Comparison of ENCODE assay signal across 9 mouse cellular contexts in genomic region chr7:112212921-112213721, GRCm38 (mm10). TPM values are rescaled to one million over a fixed set of nuclear protein-coding genes. Genes with fewer than 3 reads are reported as not detected.
DNase-seq lines count a peak whose midpoint lies in the region; ATAC-seq lines count a peak whose summit lies in the region.
"Had no signal": no experiment of that assay in that cellular context is flagged by ENCODE, and none has a peak within 500 bp of the region (broad histone marks: within the 10 kb centered on the region; RNA-seq: fewer than 3 reads in every experiment).

No protein-coding gene starts in this region.

- 60% methylated on average over 8 of the region's 8 CpGs for WGBS in limb, embryonic 10.5 days
- 35% methylated on average over 8 of the region's 8 CpGs for WGBS in midbrain, embryonic 16.5 days

- no peaks in the 10 kb centered on the region for H3K36me3 ChIP-seq in limb, embryonic 10.5 days
- no peaks in the 10 kb centered on the region for H3K36me3 ChIP-seq in midbrain, embryonic 16.5 days (ENCODE audit: control insufficient read depth, insufficient read depth, low read length)

- H3K27me3 ChIP-seq in limb, embryonic 10.5 days (ENCODE audit: low read depth, poor library complexity, severe bottlenecking) = no peaks in the 10 kb centered on the region
- no peaks in the 10 kb centered on the region for H3K27me3 ChIP-seq in midbrain, embryonic 16.5 days (ENCODE audit: control insufficient read depth, insufficient read depth, low read depth, low read length)

- H3K4me1 ChIP-seq in brown adipose tissue, adult 24 weeks (ENCODE audit: control insufficient read depth, insufficient read depth, insufficient read length, low read length) = peaks cover 13% of the 10 kb centered on the region
- peaks cover 25% of the 10 kb centered on the region for H3K4me1 ChIP-seq in limb, embryonic 10.5 days
- H3K4me1 ChIP-seq in midbrain, embryonic 16.5 days (ENCODE audit: control insufficient read depth, insufficient read depth, low read length) = peaks cover 10% of the 10 kb centered on the region

- H3K9me3 ChIP-seq in limb, embryonic 10.5 days (replicated peaks) = no peaks in the 10 kb centered on the region
- no peaks in the 10 kb centered on the region for H3K9me3 ChIP-seq in midbrain, embryonic 16.5 days (replicated peaks; ENCODE audit: control insufficient read depth, low read length, poor library complexity, severe bottlenecking)

- ATAC-seq in midbrain, embryonic 16.5 days = peak; percentile 89

- DNase-seq in ovary, adult 18-20 months (ENCODE audit: low spot score) = peak; percentile 77
- DNase-seq in ovary, postnatal 14 days (ENCODE audit: low spot score) = no peak
- DNase-seq in heart, postnatal 4 days = peak; percentile 41
- DNase-seq in limb, embryonic 10.5 days (ENCODE audit: low spot score) = no peak
- DNase-seq in adrenal gland, postnatal 14 days = no peak
- no peak for DNase-seq in gastrocnemius, postnatal 25 days

- no peak overlapping the region for H3K4me2 ChIP-seq in midbrain, embryonic 16.5 days (ENCODE audit: low read length)

- H3K27ac ChIP-seq in brown adipose tissue, adult 24 weeks (replicated peaks; ENCODE audit: low read depth, low read length) = peak overlapping the region; percentile 24
- peak overlapping the region; percentile 53; the same call in 1 of the 2 replicates for H3K27ac ChIP-seq in limb, embryonic 10.5 days
- H3K27ac ChIP-seq in midbrain, embryonic 16.5 days (ENCODE audit: low read length) = peak overlapping the region; percentile 39

- no peak overlapping the region; the same call in 1 of the 2 replicates for H3K9ac ChIP-seq in midbrain, embryonic 16.5 days (ENCODE audit: low read depth, low read length)

- no peak overlapping the region for H3K4me3 ChIP-seq in brown adipose tissue, adult 24 weeks (ENCODE audit: insufficient read depth, low read depth, low read length)
- H3K4me3 ChIP-seq in limb, embryonic 10.5 days = no peak overlapping the region
- no peak overlapping the region for H3K4me3 ChIP-seq in midbrain, embryonic 16.5 days (ENCODE audit: low read depth, low read length)
- H3K4me3 ChIP-seq: erythroblast, embryonic 14.5 days had no signal

RNA-seq across cellular contexts. Expression of gene Mical2, which starts 12.5 kb away (rescaled TPM):
- 11.3 and 18.7 TPM in 2 replicates for polyA plus RNA-seq in brown adipose tissue, adult 24 weeks (2012; ENCODE audit: insufficient read depth, insufficient read length, missing spikeins)
- total RNA-seq in heart, postnatal 4 days (2021) = 100 to 1,000 TPM; 281 to 298 TPM
- polyA plus RNA-seq in limb, embryonic 10.5 days (2016; fragmentation: Nextera tagmentation; extraction: Ambion mirVana) = 0.96 and 1.2 TPM in 2 replicates
- 3.5 and 5.1 TPM in 2 replicates for polyA plus RNA-seq in midbrain, embryonic 16.5 days (2015; fragmentation: Nextera tagmentation; extraction: Ambion mirVana)
- total RNA-seq in adrenal gland, postnatal 14 days (2021) = 16.5 TPM in 2 replicates
- total RNA-seq in gastrocnemius, postnatal 25 days (2021) = 100 to 1,000 TPM in 1 of 2 experiments, 10 to 100 TPM in 1; 36.1 to 131 TPM
- polyA plus RNA-seq: erythroblast, embryonic 14.5 days had no signal

RNA-seq across cellular contexts. Expression of gene Dkk3, which starts 54.3 kb away (rescaled TPM):
- 0.32 and 0.46 TPM in 2 replicates for polyA plus RNA-seq in brown adipose tissue, adult 24 weeks (2012; ENCODE audit: insufficient read depth, insufficient read length, missing spikeins)
- 10 to 100 TPM; 82.6 to 87.6 TPM for total RNA-seq in heart, postnatal 4 days (2021)
- 4.9 and 6.3 TPM in 2 replicates for polyA plus RNA-seq in limb, embryonic 10.5 days (2016; fragmentation: Nextera tagmentation; extraction: Ambion mirVana)
- 26.9 and 35.1 TPM in 2 replicates for polyA plus RNA-seq in midbrain, embryonic 16.5 days (2015; fragmentation: Nextera tagmentation; extraction: Ambion mirVana)
- 10.3 and 13.7 TPM in 2 replicates for total RNA-seq in adrenal gland, postnatal 14 days (2021)
- 1 to 10 TPM; 1.9 to 2.0 TPM for total RNA-seq in gastrocnemius, postnatal 25 days (2021)
- polyA plus RNA-seq: erythroblast, embryonic 14.5 days had no signal

Comparison
In these comparisons a context has a peak if more than half of its experiments do, and no peak if none do; other contexts are left out.
1. DNase-seq: peak in ovary, adult 18-20 months (single experiment) and heart, postnatal 4 days (single experiment); none in ovary, postnatal 14 days (single experiment), limb, embryonic 10.5 days (single experiment), adrenal gland, postnatal 14 days (single experiment) and gastrocnemius, postnatal 25 days (single experiment).
2. Peak in every context shown above with its lines, with median percentiles within 50 percentile points of each other: H3K27ac ChIP-seq.